ENCODE assay signal across 8 mouse cellular contexts in genomic region chr14:55015767-55016111, GRCm38 (mm10). TPM values are rescaled to one million over a fixed set of nuclear protein-coding genes. Genes with fewer than 3 reads are reported as not detected.
DNase-seq lines count a peak whose midpoint lies in the region; ATAC-seq and TF ChIP-seq lines count a peak whose summit lies in the region.

No protein-coding gene starts in this region.

- H3K27ac ChIP-seq in cerebellum, adult 2 months (ENCODE audit: insufficient read depth, low read length), result peak overlapping the region; percentile 40; the same call in 1 of the 2 replicates
- 0 out of 2 replicates have a peak overlapping the region, but pooled peaks have one; percentile 27 for H3K27ac ChIP-seq in neural tube, embryonic 11.5 days (ENCODE audit: low read depth, low read length)
- peak overlapping the region; percentile 65; the same call in 1 of the 2 replicates for H3K27ac ChIP-seq in limb, embryonic 13.5 days

- H3K4me1 ChIP-seq in cerebellum, adult 2 months (ENCODE audit: control insufficient read depth, insufficient read depth, low read length), result no peaks in the 10 kb centered on the region
- no peaks in the 10 kb centered on the region for H3K4me1 ChIP-seq in neural tube, embryonic 11.5 days (ENCODE audit: control insufficient read depth, insufficient read depth, low read length)
- H3K4me1 ChIP-seq in limb, embryonic 13.5 days, result peaks cover 11% of the 10 kb centered on the region

- H3K36me3 ChIP-seq in neural tube, embryonic 11.5 days (ENCODE audit: control insufficient read depth, insufficient read depth, low read length), result peaks cover under 1% of the 10 kb centered on the region; the same call in 1 of the 2 replicates
- peaks cover 25% of the 10 kb centered on the region for H3K36me3 ChIP-seq in limb, embryonic 13.5 days

- peak overlapping the region; percentile 99 for H3K4me3 ChIP-seq in cerebellum, adult 2 months (replicated peaks; ENCODE audit: insufficient read depth, low read depth, low read length)
- peak overlapping the region; percentile 82 for H3K4me3 ChIP-seq in neural tube, embryonic 11.5 days (ENCODE audit: low read depth, low read length)
- H3K4me3 ChIP-seq in limb, embryonic 13.5 days, result peak overlapping the region; percentile 82

- H3K9ac ChIP-seq in neural tube, embryonic 11.5 days (ENCODE audit: low read length), result peak overlapping the region; percentile 72
- peak overlapping the region; percentile 81 for H3K9ac ChIP-seq in limb, embryonic 13.5 days

- no peaks in the 10 kb centered on the region for H3K9me3 ChIP-seq in neural tube, embryonic 11.5 days (ENCODE audit: control insufficient read depth, low read length)
- no peaks in the 10 kb centered on the region for H3K9me3 ChIP-seq in limb, embryonic 13.5 days

- H3K4me2 ChIP-seq in neural tube, embryonic 11.5 days (ENCODE audit: low read depth), result peak overlapping the region; percentile 74
- H3K4me2 ChIP-seq in limb, embryonic 13.5 days (replicated peaks), result peak overlapping the region; percentile 71

- no peaks in the 10 kb centered on the region for H3K27me3 ChIP-seq in cerebellum, adult 2 months (ENCODE audit: control insufficient read depth, insufficient read depth, low read length)
- H3K27me3 ChIP-seq in neural tube, embryonic 11.5 days (ENCODE audit: control insufficient read depth, insufficient read depth, low read length), result no peaks in the 10 kb centered on the region
- H3K27me3 ChIP-seq in limb, embryonic 13.5 days, result no peaks in the 10 kb centered on the region

- TF ChIP-seq CTCF in cerebellum, adult 2 months (IDR thresholded peaks at IDR 0.05; ENCODE audit: borderline replicate concordance, insufficient read depth, low read depth, low read length), result no peak

- DNase-seq in cerebellum, adult 2 months, result no peak
- DNase-seq in cerebellum, adult 9-11 months, result no peak
- DNase-seq in neural tube, embryonic 11.5 days (ENCODE audit: low spot score), result no peak
- no peak for DNase-seq in neural tube, embryonic 10.5 days (ENCODE audit: extremely low spot score, low spot score)
- peak; percentile 18 for DNase-seq in skeletal muscle tissue, adult 2 months (ENCODE audit: low read depth, low spot score)
- no peak for DNase-seq in frontal cortex, postnatal 36 days (ENCODE audit: low spot score in 2 of 2)

- no peak for ATAC-seq in neural tube, embryonic 11.5 days (ENCODE audit: insufficient read depth, low FRiP score, low TSS enrichment)
- no peak for ATAC-seq in limb, embryonic 13.5 days (ENCODE audit: low FRiP score, low read depth)
- no peak for ATAC-seq in CD4-positive, CD25-positive, alpha-beta regulatory T cell, adult 4 months

- WGBS in cerebellum, adult 2 months, result under 1% methylated on average over 17 of the region's 17 CpGs
- under 1% methylated on average over 17 of the region's 17 CpGs for WGBS in neural tube, embryonic 11.5 days
- WGBS in limb, embryonic 13.5 days, result under 1% methylated on average over 17 of the region's 17 CpGs

- no peak for TF ChIP-seq POLR2A in cerebellum, adult 2 months (IDR thresholded peaks at IDR 0.05; ENCODE audit: borderline replicate concordance, insufficient read depth, low read length)

RNA-seq across cellular contexts. Expression of gene Ngdn, which starts 0.5 kb away (rescaled TPM):
- polyA plus RNA-seq in cerebellum, adult 2 months (2012; rRNA removed), result 49.4 and 50.4 TPM in 2 replicates
- 83.9 and 92.4 TPM in 2 replicates for polyA plus RNA-seq in neural tube, embryonic 11.5 days (2014; fragmentation: Nextera tagmentation; extraction: Ambion mirVana)
- polyA plus RNA-seq in limb, embryonic 13.5 days (2015; fragmentation: Nextera tagmentation; extraction: Ambion mirVana), result 86.3 and 88.1 TPM in 2 replicates
- 100 to 1,000 TPM; 181 to 192 TPM for polyA plus RNA-seq in CD4-positive, CD25-positive, alpha-beta regulatory T cell, adult 4 months (2017; shearing (Covaris generic))

RNA-seq across cellular contexts. Expression of gene Myh7, which starts 21.3 kb away (rescaled TPM):
- polyA plus RNA-seq in cerebellum, adult 2 months (2012; rRNA removed), result 4.4 and 6.9 TPM in 2 replicates
- 15.1 and 15.6 TPM in 2 replicates for polyA plus RNA-seq in neural tube, embryonic 11.5 days (2014; fragmentation: Nextera tagmentation; extraction: Ambion mirVana)
- polyA plus RNA-seq in limb, embryonic 13.5 days (2015; fragmentation: Nextera tagmentation; extraction: Ambion mirVana), result 23.8 and 24.9 TPM in 2 replicates
- polyA plus RNA-seq in CD4-positive, CD25-positive, alpha-beta regulatory T cell, adult 4 months (2017; shearing (Covaris generic)), result not detected

RNA-seq across cellular contexts. Expression of gene Gm17428, which starts 39.0 kb away (rescaled TPM):
- not detected in 2 replicates for polyA plus RNA-seq in cerebellum, adult 2 months (2012; rRNA removed)
- polyA plus RNA-seq in neural tube, embryonic 11.5 days (2014; fragmentation: Nextera tagmentation; extraction: Ambion mirVana), result not detected in 2 replicates
- not detected in 2 replicates for polyA plus RNA-seq in limb, embryonic 13.5 days (2015; fragmentation: Nextera tagmentation; extraction: Ambion mirVana)
- not detected for polyA plus RNA-seq in CD4-positive, CD25-positive, alpha-beta regulatory T cell, adult 4 months (2017; shearing (Covaris generic))

RNA-seq across cellular contexts. Expression of gene Myh6, which starts 49.0 kb away (rescaled TPM):
- polyA plus RNA-seq in cerebellum, adult 2 months (2012; rRNA removed), result 0.10 TPM in 1 of 2 replicates, not detected in the other
- polyA plus RNA-seq in neural tube, embryonic 11.5 days (2014; fragmentation: Nextera tagmentation; extraction: Ambion mirVana), result 3.2 and 4.7 TPM in 2 replicates
- polyA plus RNA-seq in limb, embryonic 13.5 days (2015; fragmentation: Nextera tagmentation; extraction: Ambion mirVana), result 1.9 and 2.2 TPM in 2 replicates
- not detected for polyA plus RNA-seq in CD4-positive, CD25-positive, alpha-beta regulatory T cell, adult 4 months (2017; shearing (Covaris generic))
